Mouse (Mus musculus): ENCODE measurements around the gene Nfia.

The Nfia gene

GRCm38 (mm10) chr4:97868307-97868937 is 95.9 kb downstream of the Nfia start:
- no peak for DNase-seq (ENCODE audit: low spot score in 2 of 2)

- peak in 1 of 2 experiments; percentile 51 for DNase-seq (ENCODE audit: low spot score in 2 of 2)
Measured at GRCm38 (mm10) chr4:97868938-97869440, 96.5 kb downstream of the Nfia start.

- DNase-seq (ENCODE audit: low spot score in 2 of 2): no peak
Measured at GRCm38 (mm10) chr4:97869451-97869850, 96.9 kb downstream of the Nfia start.

GRCm38 (mm10) chr4:97871770-97872439 is 99.4 kb downstream of the Nfia start:
- DNase-seq (ENCODE audit: low spot score in 2 of 2): no peak

GRCm38 (mm10) chr4:97874916-97875315 is 102.4 kb downstream of the Nfia start:
- no peak for DNase-seq (ENCODE audit: low spot score in 2 of 2)

- no peak for DNase-seq (ENCODE audit: low spot score in 2 of 2)
Measured at GRCm38 (mm10) chr4:97875901-97876300, 103.4 kb downstream of the Nfia start.

- no peak for DNase-seq (ENCODE audit: low spot score in 2 of 2)
Measured at GRCm38 (mm10) chr4:97879696-97880095, 107.2 kb downstream of the Nfia start.

- no peak for DNase-seq (ENCODE audit: low spot score in 2 of 2)
Measured at GRCm38 (mm10) chr4:97880120-97881055, 107.9 kb downstream of the Nfia start.

- no peak for DNase-seq (ENCODE audit: low spot score in 2 of 2)
Measured at GRCm38 (mm10) chr4:97885574-97885973, 113.0 kb downstream of the Nfia start.

GRCm38 (mm10) chr4:97886220-97886619 is 113.7 kb downstream of the Nfia start:
- DNase-seq (ENCODE audit: low spot score in 2 of 2): no peak

- DNase-seq (ENCODE audit: low spot score in 2 of 2): no peak
Measured at GRCm38 (mm10) chr4:97887228-97887627, 114.7 kb downstream of the Nfia start.

- DNase-seq (ENCODE audit: low spot score in 2 of 2): no peak
Measured at GRCm38 (mm10) chr4:97891063-97891462, 118.5 kb downstream of the Nfia start.

GRCm38 (mm10) chr4:97891611-97892010 is 119.1 kb downstream of the Nfia start:
- DNase-seq (ENCODE audit: low spot score in 2 of 2): no peak

- DNase-seq (ENCODE audit: low spot score in 2 of 2): no peak
Measured at GRCm38 (mm10) chr4:97893915-97894884, 121.7 kb downstream of the Nfia start.

GRCm38 (mm10) chr4:97895940-97896339 is 123.4 kb downstream of the Nfia start:
- DNase-seq (ENCODE audit: low spot score in 2 of 2): no peak

- DNase-seq (ENCODE audit: low spot score in 2 of 2): no peak
Measured at GRCm38 (mm10) chr4:97900256-97900944, 127.9 kb downstream of the Nfia start.

GRCm38 (mm10) chr4:97905826-97906225 is 133.3 kb downstream of the Nfia start:
- DNase-seq (ENCODE audit: low spot score in 2 of 2): no peak

- no peak for DNase-seq (ENCODE audit: low spot score in 2 of 2)
Measured at GRCm38 (mm10) chr4:97908576-97909147, 136.1 kb downstream of the Nfia start.

- no peak for DNase-seq (ENCODE audit: low spot score in 2 of 2)
Measured at GRCm38 (mm10) chr4:97910115-97910776, 137.7 kb downstream of the Nfia start.

Measured in spleen, postnatal 10 days (tissue).